Mouse (Mus musculus): Measurements from ENCODE around the gene Olfr1234. TPM values are rescaled to one million over a fixed set of nuclear protein-coding genes. Genes with fewer than 3 reads are reported as not detected.

Gene Olfr1234
- total RNA-seq (2021): not detected
- long read RNA-seq, experiment 1: 0 reads
- long read RNA-seq, experiment 2: 0 reads

DNA sequence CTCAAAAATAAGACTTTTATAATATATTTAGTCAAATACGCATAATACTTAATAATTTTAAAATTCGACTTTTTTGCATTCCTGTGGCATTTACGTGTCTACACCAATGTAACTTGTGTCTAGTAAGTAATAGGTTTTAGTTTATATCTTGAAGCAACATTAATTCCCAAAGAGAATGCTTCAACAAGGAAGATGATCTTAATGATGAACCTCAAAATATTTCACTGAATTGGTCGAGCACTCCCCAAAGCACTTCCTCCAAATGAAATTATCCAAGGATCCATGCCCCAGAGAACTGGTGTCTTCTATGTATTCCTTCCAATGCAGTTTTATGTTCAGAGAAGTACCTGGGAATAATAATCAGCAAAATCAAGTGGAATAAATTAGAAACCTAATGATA, at the start of gene Olfr1234:
Olfr1234 (minus strand) TSS at position 101 of the 400 bp plus-strand sequence.
- DNase-seq (ENCODE audit: low spot score in 2 of 2): no peak

DNA sequence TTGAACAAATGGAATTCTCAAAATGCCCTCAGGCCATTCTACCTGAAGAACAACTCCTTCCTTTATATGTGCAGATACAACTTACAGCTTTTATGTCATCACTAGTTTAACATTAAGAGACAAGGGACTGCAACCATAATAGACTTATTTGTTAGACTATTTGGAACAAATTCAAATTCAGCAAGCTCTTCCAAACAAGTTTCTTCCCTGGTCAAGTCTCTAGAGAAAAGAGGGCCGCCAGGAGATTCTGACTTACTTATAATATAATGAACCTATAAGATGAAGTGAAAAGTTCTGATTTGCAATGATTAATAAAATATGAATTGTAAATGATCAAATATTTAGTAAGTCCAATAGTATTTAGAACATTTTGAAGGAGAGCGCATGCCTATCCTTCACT, 44.9 kb upstream of the Olfr1234 start, which contains the start of gene Olfr1238:
Olfr1238 (minus strand) TSS at position 101 of the 400 bp plus-strand sequence.
- no peak for DNase-seq (ENCODE audit: low spot score in 2 of 2)

DNA sequence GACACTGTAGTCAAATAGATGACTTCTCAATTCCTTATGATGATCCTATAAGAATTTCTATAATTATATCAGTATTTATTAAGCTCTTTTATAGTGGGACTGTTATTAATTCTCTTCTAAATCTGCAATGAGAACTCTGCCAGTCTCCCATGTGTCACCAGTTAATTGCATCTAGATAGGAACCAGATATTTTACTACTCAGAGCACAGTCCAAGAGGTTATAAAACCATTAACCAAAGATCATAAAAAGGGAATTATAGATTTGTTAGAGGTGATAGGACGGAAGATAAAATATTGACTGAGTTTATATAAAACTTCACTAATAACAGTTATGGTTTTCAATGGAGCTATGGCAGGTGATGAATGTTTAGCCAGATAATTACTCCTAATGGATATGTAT, 36.2 kb upstream of the Olfr1234 start:
- DNase-seq (ENCODE audit: low spot score in 2 of 2): no peak

- no peak for DNase-seq (ENCODE audit: low spot score in 2 of 2)
These were observed 22.4 kb downstream of the Olfr1234 start, which contains the start of gene Olfr1233 for GRCm38 (mm10) chr2:89342298-89342697. Gene Olfr1233 (minus strand): TSS chr2:89342398.

DNA sequence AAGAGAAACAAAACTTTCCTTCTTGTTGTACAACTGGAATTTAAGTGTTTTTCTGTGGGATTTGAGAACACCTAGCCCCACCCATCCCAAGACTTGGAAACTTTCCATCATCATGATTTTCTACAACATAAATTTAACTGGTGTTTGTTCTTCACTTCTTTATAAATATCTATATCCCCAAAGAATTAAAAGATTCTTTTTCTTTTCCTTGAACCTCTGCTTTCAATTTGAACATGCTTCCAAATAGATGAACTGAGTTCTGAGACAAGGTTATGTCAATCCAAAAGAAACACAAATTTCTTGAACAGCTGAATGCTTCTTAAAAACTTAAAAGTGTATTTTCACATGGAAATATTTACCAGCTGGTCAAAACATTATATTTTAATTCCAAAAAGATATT, 35.1 kb downstream of the Olfr1234 start, which contains the start of gene Olfr1232:
Olfr1232 (minus strand) TSS at position 101 of the 400 bp plus-strand sequence.
- no peak for DNase-seq (ENCODE audit: low spot score in 2 of 2)

Other genes starting within 250 kb of the Olfr1234 start
- not detected for gene Olfr1221, start 247.6 kb downstream of the Olfr1234 start, total RNA-seq (2021)
- gene Olfr1222, start 231.8 kb downstream of the Olfr1234 start, total RNA-seq (2021): not detected
- not detected for gene Olfr1223, start 213.3 kb downstream of the Olfr1234 start, total RNA-seq (2021)
- not detected for gene Olfr1224-ps1, start 200.8 kb downstream of the Olfr1234 start, total RNA-seq (2021)
- gene Olfr1225, start 190.2 kb downstream of the Olfr1234 start, total RNA-seq (2021): not detected
- gene Olfr1226, start 164.8 kb downstream of the Olfr1234 start, total RNA-seq (2021): not detected
- gene Olfr1228, start 110.8 kb downstream of the Olfr1234 start, total RNA-seq (2021): not detected
- not detected for gene Olfr1229, start 76.9 kb downstream of the Olfr1234 start, total RNA-seq (2021)
- not detected for gene Olfr1230, start 67.6 kb downstream of the Olfr1234 start, total RNA-seq (2021)
- gene Olfr1231, start 57.8 kb downstream of the Olfr1234 start, total RNA-seq (2021): not detected
- not detected for gene Olfr1232, start 35.2 kb downstream of the Olfr1234 start, total RNA-seq (2021)
- gene Olfr1233, start 22.5 kb downstream of the Olfr1234 start, total RNA-seq (2021): not detected
- not detected for gene Olfr1238, start 44.8 kb upstream of the Olfr1234 start, total RNA-seq (2021)
- not detected for gene Olfr1239, start 55.5 kb upstream of the Olfr1234 start, total RNA-seq (2021)
- not detected for gene Olfr1240, start 78.1 kb upstream of the Olfr1234 start, total RNA-seq (2021)
- not detected for gene Olfr1241, start 122.3 kb upstream of the Olfr1234 start, total RNA-seq (2021)
- gene Olfr1242, start 133.5 kb upstream of the Olfr1234 start, total RNA-seq (2021): not detected
- gene Olfr1243, start 166.6 kb upstream of the Olfr1234 start, total RNA-seq (2021): not detected
- gene Olfr1245, start 213.6 kb upstream of the Olfr1234 start, total RNA-seq (2021): not detected
- gene Olfr1246, start 228.3 kb upstream of the Olfr1234 start, total RNA-seq (2021): not detected
- gene Olfr1247, start 249.3 kb upstream of the Olfr1234 start, total RNA-seq (2021): under 1 TPM in 1 of 2 experiments, not detected in 1; 0.05 TPM